Mouse (Mus musculus) liver, embryonic 13.5 days (tissue): Measurements from ENCODE around the gene Cryba4. TPM values are rescaled to one million over a fixed set of nuclear protein-coding genes. Genes with fewer than 3 reads are reported as not detected.

Experiments
- ATAC-seq: fragments of 200-750 bp; cut with Nextera tagmentation; 2 replicates; pipeline ENCODE4 v1.8.0; 2017; ENCODE audit warnings: low read depth, mild to moderate bottlenecking, moderate number of reproducible peaks, moderate library complexity
- DNase-seq: peaks from one replicate; pipeline ENCODE4 v3.0.0; 2022
- H3K27ac ChIP-seq: fragments of 300-500 bp; sonication (generic); 2 replicates; pipeline ENCODE4 v1.5.1; 2015; ENCODE audit warnings: moderate library complexity, mild to moderate bottlenecking, inconsistent platforms
- H3K27me3 ChIP-seq: fragments of 300-500 bp; sonication (generic); 2 replicates; pipeline ENCODE4 v1.6.1; 2015; ENCODE audit warnings: mild to moderate bottlenecking, inconsistent platforms
- H3K36me3 ChIP-seq: fragments of 300-500 bp; sonication (generic); 2 replicates; pipeline ENCODE4 v1.6.1; 2015; ENCODE audit warnings: mild to moderate bottlenecking, inconsistent platforms
- H3K4me1 ChIP-seq: fragments of 300-500 bp; sonication (generic); replicated peaks from 2 replicates; pipeline ENCODE4 v1.6.1; 2015; ENCODE audit warnings: inconsistent platforms
- H3K4me2 ChIP-seq: fragments of 300-500 bp; sonication (generic); 2 replicates; pipeline ENCODE4 v1.6.1; 2015; ENCODE audit warnings: inconsistent platforms, mild to moderate bottlenecking, moderate library complexity
- H3K4me3 ChIP-seq: fragments of 300-500 bp; sonication (generic); replicated peaks from 2 replicates; pipeline ENCODE4 v1.5.1; 2015; ENCODE audit warnings: mild to moderate bottlenecking, inconsistent platforms
- H3K9ac ChIP-seq: fragments of 300-500 bp; sonication (generic); 2 replicates; pipeline ENCODE4 v1.6.1; 2015; ENCODE audit warnings: mild to moderate bottlenecking, inconsistent platforms
- H3K9me3 ChIP-seq: fragments of 300-500 bp; sonication (generic); replicated peaks from 2 replicates; pipeline ENCODE4 v1.6.1; 2016; ENCODE audit warnings: inconsistent platforms
- WGBS: fragments of 180-500 bp; shearing (Covaris S2); methylation state at CpG from one replicate; pipeline ENCODE4 v1.1.7; 2015; ENCODE audit not compliant: insufficient replicate concordance; 5-methylcytosine and 5-hydroxymethylcytosine counted together
- polyA plus RNA-seq: library from polyadenylated mRNA; unstranded; fragments of >200 nt; fragmentation: Nextera tagmentation; extraction: Ambion mirVana; gene quantifications from 2 replicates; pipeline ENCODE4 v1.2.1, GENCODE M21; 2015

Gene Cryba4
- polyA plus RNA-seq, 1 experiment from 2014 or later = 0.33 TPM

- DNase-seq = no peak
- Histone ChIP-seq H3K36me3 (0 out of 2 replicates have a peak, but pooled peaks cover 3% of the 10 kb centered on the region), H3K9ac (no peak overlapping the region), H3K27me3 (no peaks in the 10 kb centered on the region), H3K4me2 (no peak overlapping the region), H3K4me3 (no peak overlapping the region), H3K27ac (peak overlapping the region; percentile 8; the same call in 1 of the 2 replicates), H3K4me1 (peaks cover 95% of the 10 kb centered on the region), H3K9me3 (no peaks in the 10 kb centered on the region)
- WGBS = 53% methylated on average over 2 of the region's 2 CpGs
- ATAC-seq = no peak
Observed at GRCm38 (mm10) chr5:112293800-112294199, 41.5 kb upstream of the Cryba4 start.

DNA sequence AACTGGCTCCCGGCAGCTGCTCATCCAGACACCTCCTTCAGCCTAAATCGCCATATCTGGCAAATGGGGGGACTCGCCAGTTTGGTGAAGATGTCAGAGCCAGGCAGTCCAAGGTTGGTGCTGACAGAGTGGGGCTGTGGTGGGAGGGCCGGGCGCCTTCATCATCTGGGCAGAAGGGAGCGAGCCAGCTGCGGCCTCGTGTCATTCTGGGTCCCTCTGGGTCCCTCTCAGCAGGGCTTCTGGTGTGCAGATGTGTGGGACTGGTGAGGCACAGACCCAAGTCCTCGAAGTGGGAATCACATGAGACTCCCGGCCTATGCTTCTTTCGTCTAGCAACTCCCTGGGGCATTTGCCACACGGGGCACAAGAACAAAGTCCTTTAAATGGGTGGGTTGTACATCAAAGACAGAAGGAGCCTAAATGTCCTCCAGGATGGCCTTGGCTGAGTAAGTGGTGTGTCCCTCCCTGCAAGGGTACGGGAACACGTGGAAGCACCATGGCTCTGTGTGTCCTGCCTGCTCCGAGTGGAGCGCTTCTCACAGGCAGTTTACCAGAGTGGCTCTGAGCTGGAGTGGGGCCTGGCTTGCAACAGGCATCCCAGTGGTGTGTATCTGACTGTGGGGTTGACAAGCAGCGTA lies 40.1 kb upstream of the Cryba4 start:
- peaks cover 95% of the 10 kb centered on the region for H3K4me1 ChIP-seq
- H3K36me3 ChIP-seq = no peaks in the 10 kb centered on the region
- H3K9me3 ChIP-seq = no peaks in the 10 kb centered on the region
- no peak overlapping the region for H3K27ac ChIP-seq
- H3K27me3 ChIP-seq = no peaks in the 10 kb centered on the region
- ATAC-seq (no peak), DNase-seq (no peak)
- no peak overlapping the region for H3K9ac ChIP-seq
- H3K4me3 ChIP-seq = no peak overlapping the region
- WGBS = 81% methylated on average over 17 of the region's 17 CpGs
- H3K4me2 ChIP-seq = no peak overlapping the region

DNA sequence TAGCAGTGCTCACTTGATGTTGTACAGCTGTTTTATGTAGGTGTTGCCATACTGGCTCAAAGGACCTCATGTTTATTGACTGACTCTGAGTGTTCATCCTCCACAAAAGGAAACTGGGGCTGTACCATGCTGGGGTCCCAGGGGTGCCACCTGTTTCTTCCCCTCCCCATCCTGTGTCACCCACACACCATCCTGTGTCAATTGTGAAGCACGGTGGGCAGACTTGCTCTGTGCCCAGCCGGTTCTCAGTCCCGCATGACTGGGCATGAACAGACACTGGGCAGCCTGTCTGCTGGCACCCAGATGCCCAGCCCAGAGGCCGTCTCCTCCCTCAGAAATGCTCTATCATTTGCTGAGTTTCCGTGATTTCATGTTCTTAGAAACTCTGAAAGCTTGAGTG lies 39.5 kb upstream of the Cryba4 start:
- DNase-seq = no peak
- H3K9ac ChIP-seq = no peak overlapping the region
- WGBS = 83% methylated on average over 5 of the region's 5 CpGs
- no peaks in the 10 kb centered on the region for H3K27me3 ChIP-seq
- no peak overlapping the region for H3K27ac ChIP-seq
- no peak for ATAC-seq
- no peaks in the 10 kb centered on the region for H3K36me3 ChIP-seq
- no peaks in the 10 kb centered on the region for H3K9me3 ChIP-seq
- H3K4me2 ChIP-seq = no peak overlapping the region
- peaks cover 95% of the 10 kb centered on the region for H3K4me1 ChIP-seq
- no peak overlapping the region for H3K4me3 ChIP-seq

DNA sequence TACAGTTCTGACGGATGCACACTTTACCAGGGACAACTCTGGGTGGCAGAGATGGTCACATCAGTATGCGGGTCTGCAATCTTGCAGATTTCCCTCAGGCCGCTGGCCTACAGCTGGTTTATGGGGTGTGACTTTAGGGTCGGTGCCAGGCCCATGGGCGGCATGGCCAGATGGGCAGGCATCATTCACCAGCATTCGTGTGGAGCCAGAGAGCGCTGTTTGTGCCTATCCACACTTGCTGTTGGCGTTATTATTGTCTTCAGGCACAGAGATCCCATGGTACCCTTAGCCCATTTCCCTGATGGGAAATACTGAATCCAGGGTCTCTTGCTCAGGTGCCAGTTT lies 38.2 kb upstream of the Cryba4 start:
- Histone ChIP-seq H3K4me3 (no peak overlapping the region), H3K4me2 (no peak overlapping the region), H3K36me3 (peaks cover 2% of the 10 kb centered on the region; the same call in 1 of the 2 replicates), H3K9me3 (no peaks in the 10 kb centered on the region), H3K27ac (no peak overlapping the region), H3K9ac (no peak overlapping the region), H3K4me1 (peaks cover 95% of the 10 kb centered on the region), H3K27me3 (no peaks in the 10 kb centered on the region)
- ATAC-seq = no peak
- WGBS = 87% methylated on average over 8 of the region's 8 CpGs
- no peak for DNase-seq

DNA sequence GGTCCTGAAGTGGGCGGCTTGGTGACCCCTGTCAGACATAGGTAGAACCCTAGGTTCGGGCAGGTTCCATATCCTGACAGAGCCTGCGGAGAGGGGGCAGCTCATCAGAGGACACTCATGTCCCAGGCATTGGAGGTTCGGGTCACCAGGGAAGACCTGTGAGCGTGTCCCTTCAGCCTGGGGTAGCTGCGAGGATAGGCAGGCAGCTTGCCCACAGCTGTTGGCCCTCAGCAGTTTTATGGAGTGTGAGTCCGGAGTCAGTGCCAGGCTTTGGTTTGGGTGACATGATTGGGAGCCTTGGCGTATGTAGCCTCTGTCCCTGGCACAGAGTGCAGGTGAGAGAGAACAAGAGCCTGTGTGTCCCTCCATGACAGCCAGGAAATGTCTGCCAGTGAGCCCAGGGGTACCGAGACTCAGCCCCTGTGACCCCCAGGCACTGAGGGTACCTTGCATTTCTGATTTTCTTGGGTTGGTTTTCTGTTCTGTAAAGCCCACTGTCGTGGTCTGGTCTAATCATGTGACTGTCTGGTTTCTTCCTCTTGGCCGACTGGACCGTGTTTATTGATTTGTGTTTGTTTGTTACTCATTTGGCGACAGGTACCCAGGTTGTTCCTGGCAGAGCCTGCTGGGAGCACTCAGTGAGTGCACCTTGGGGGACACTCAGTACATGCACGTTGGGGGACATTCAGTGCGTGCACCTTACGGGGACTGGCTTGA lies 37.7 kb upstream of the Cryba4 start:
- no peak overlapping the region for H3K4me3 ChIP-seq
- no peak overlapping the region for H3K27ac ChIP-seq
- H3K9ac ChIP-seq = no peak overlapping the region
- DNase-seq (no peak), ATAC-seq (no peak)
- H3K9me3 ChIP-seq = no peaks in the 10 kb centered on the region
- H3K36me3 ChIP-seq = peaks cover 4% of the 10 kb centered on the region; the same call in 1 of the 2 replicates
- WGBS = 76% methylated on average over 16 of the region's 16 CpGs
- no peak overlapping the region for H3K4me2 ChIP-seq
- H3K27me3 ChIP-seq = no peaks in the 10 kb centered on the region
- H3K4me1 ChIP-seq = peaks cover 95% of the 10 kb centered on the region

GRCm38 (mm10) chr5:112289236-112289635 lies 36.9 kb upstream of the Cryba4 start:
- Histone ChIP-seq H3K9ac (no peak overlapping the region), H3K27ac (no peak overlapping the region), H3K4me1 (peaks cover 95% of the 10 kb centered on the region), H3K36me3 (peaks cover 4% of the 10 kb centered on the region; the same call in 1 of the 2 replicates), H3K4me2 (no peak overlapping the region), H3K4me3 (no peak overlapping the region), H3K27me3 (no peaks in the 10 kb centered on the region), H3K9me3 (no peaks in the 10 kb centered on the region)
- ATAC-seq (no peak), DNase-seq (no peak)
- WGBS = 68% methylated on average over 8 of the region's 8 CpGs

GRCm38 (mm10) chr5:112288193-112289141 lies 36.1 kb upstream of the Cryba4 start:
- Histone ChIP-seq H3K27ac (peak overlapping the region; percentile 21; the same call in 1 of the 2 replicates), H3K27me3 (no peaks in the 10 kb centered on the region), H3K4me1 (peaks cover 95% of the 10 kb centered on the region), H3K4me2 (no peak overlapping the region), H3K9me3 (no peaks in the 10 kb centered on the region), H3K36me3 (peaks cover 4% of the 10 kb centered on the region; the same call in 1 of the 2 replicates), H3K4me3 (no peak overlapping the region), H3K9ac (no peak overlapping the region)
- WGBS = 73% methylated on average over 9 of the region's 9 CpGs
- ATAC-seq (no peak), DNase-seq (no peak)

- Histone ChIP-seq H3K4me2 (no peak overlapping the region), H3K4me1 (peaks cover 95% of the 10 kb centered on the region), H3K9ac (0 out of 2 replicates have a peak overlapping the region, but pooled peaks have one; percentile 9), H3K27me3 (no peaks in the 10 kb centered on the region), H3K36me3 (peaks cover 4% of the 10 kb centered on the region; the same call in 1 of the 2 replicates), H3K27ac (peak overlapping the region; percentile 67), H3K9me3 (no peaks in the 10 kb centered on the region), H3K4me3 (no peak overlapping the region)
- ATAC-seq = no peak
- 80% methylated on average over 2 of the region's 2 CpGs for WGBS
- no peak for DNase-seq
Observed at GRCm38 (mm10) chr5:112287652-112288051, 35.3 kb upstream of the Cryba4 start.

DNA sequence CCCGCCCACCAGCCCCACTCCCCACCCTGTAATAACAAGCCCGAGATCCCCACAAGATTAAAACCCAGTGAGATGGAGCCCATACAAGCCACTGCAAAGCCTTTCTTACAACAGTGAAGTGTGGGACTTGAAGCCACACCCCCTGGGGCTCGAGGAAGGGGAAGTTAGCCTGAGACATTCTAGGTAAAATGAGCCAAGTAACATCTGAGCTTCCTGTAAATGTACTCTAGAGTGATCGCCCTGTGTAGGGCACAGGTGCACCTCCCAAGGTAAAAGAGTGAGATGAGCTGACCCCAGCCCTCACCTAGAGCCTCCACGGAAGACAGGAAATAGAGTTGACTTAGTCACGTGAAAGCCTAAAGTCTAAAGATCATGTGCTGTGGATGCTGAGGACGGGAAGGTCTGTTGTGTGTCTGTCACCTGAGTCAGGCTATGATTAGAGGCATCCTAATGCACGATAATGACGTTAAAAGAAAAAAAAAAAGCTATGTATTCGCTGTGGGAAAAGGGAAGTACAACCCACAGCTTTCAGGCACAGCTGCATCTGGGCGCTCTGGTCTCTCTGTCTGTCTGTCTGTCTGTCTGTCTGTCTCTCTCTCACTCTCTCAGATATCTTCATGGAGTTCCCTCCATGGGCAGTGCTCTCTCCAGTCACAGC lies 34.8 kb upstream of the Cryba4 start:
- H3K4me1 ChIP-seq = peaks cover 95% of the 10 kb centered on the region
- ATAC-seq (peak; percentile 7; the same call in 1 of the 2 replicates), DNase-seq (no peak)
- no peak overlapping the region for H3K4me3 ChIP-seq
- H3K4me2 ChIP-seq = peak overlapping the region; percentile 18; the same call in 1 of the 2 replicates
- no peaks in the 10 kb centered on the region for H3K9me3 ChIP-seq
- WGBS = 19% methylated on average over 11 of the region's 11 CpGs
- no peaks in the 10 kb centered on the region for H3K27me3 ChIP-seq
- H3K36me3 ChIP-seq = peaks cover 4% of the 10 kb centered on the region; the same call in 1 of the 2 replicates
- no peak overlapping the region; the same call in 1 of the 2 replicates for H3K9ac ChIP-seq
- H3K27ac ChIP-seq = peak overlapping the region; percentile 67

- H3K9me3 ChIP-seq = no peaks in the 10 kb centered on the region
- H3K4me1 ChIP-seq = peaks cover 95% of the 10 kb centered on the region
- peak overlapping the region; percentile 67 for H3K27ac ChIP-seq
- H3K4me2 ChIP-seq = 0 out of 2 replicates have a peak overlapping the region, but pooled peaks have one; percentile 19
- H3K27me3 ChIP-seq = no peaks in the 10 kb centered on the region
- no peak overlapping the region for H3K4me3 ChIP-seq
- H3K9ac ChIP-seq = no peak overlapping the region; the same call in 1 of the 2 replicates
- no peak for DNase-seq
- H3K36me3 ChIP-seq = peaks cover 4% of the 10 kb centered on the region; the same call in 1 of the 2 replicates
- WGBS = 22% methylated on average over 2 of the region's 2 CpGs
- no peak for ATAC-seq
Observed at GRCm38 (mm10) chr5:112286608-112286983, 34.3 kb upstream of the Cryba4 start.
